Mouse (Mus musculus) megakaryocyte, embryonic 14.5 days (primary cell): ENCODE measurements at regions not wholly inside any gene's neighbourhood (a gene's known extent, or its start where the extent isn't known, plus 50 kb on each side); places are given as distances from the start of the nearest gene placed in this dataset.

Source experiments
- FLI1 ChIP-seq: IDR thresholded peaks from 2 replicates; pipeline ENCODE4 v1.6.1; 2012; ENCODE audit warnings: low read length, inconsistent platforms, mixed read lengths
- GATA1 ChIP-seq: IDR thresholded peaks from 3 replicates; pipeline ENCODE4 v1.6.1; 2012; ENCODE audit warnings: mixed read lengths, low read length, inconsistent platforms, borderline replicate concordance

- TF ChIP-seq FLI1: no peak
- TF ChIP-seq GATA1: no peak
Measured at GRCm38 (mm10) chr2:166234579-166235212, 79.2 kb upstream of the Sulf2 start.
